Mouse (Mus musculus): ENCODE measurements around the gene Cactin.

Cactin gene

GRCm38 (mm10) chr10:81319330-81319699 lies 1.6 kb upstream of the Cactin start:
- DNase-seq (ENCODE audit: low spot score): no peak

- peak; percentile 96 for DNase-seq (ENCODE audit: low spot score)
Measured at GRCm38 (mm10) chr10:81319741-81320549, 958 bp upstream of the Cactin start.

GRCm38 (mm10) chr10:81321436-81321835 lies 533 bp downstream of the Cactin start:
- no peak for DNase-seq (ENCODE audit: low spot score)

DNA sequence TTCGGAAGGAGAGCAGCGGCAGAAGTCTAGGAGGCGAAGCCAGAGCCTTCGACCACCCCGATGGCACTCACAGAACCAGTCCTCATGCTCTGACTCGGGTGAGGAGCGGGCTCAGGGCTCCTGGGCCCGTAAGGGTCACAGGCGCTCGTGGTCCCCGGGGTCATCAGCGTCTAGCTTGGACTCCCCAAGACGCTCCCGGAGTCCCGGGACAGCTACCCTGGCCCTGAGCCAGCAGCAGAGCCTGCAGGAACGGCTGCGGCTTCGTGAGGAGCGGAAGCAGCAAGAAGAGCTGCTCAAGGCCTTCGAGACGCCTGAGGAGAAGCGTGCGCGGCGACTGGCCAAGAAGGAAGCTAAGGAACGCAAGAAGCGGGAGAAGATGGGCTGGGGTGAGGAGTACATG lies 1.5 kb downstream of the Cactin start:
- no peak for DNase-seq (ENCODE audit: low spot score)

- no peak for DNase-seq (ENCODE audit: low spot score)
Measured at GRCm38 (mm10) chr10:81323141-81323775, 2.4 kb downstream of the Cactin start.

DNA sequence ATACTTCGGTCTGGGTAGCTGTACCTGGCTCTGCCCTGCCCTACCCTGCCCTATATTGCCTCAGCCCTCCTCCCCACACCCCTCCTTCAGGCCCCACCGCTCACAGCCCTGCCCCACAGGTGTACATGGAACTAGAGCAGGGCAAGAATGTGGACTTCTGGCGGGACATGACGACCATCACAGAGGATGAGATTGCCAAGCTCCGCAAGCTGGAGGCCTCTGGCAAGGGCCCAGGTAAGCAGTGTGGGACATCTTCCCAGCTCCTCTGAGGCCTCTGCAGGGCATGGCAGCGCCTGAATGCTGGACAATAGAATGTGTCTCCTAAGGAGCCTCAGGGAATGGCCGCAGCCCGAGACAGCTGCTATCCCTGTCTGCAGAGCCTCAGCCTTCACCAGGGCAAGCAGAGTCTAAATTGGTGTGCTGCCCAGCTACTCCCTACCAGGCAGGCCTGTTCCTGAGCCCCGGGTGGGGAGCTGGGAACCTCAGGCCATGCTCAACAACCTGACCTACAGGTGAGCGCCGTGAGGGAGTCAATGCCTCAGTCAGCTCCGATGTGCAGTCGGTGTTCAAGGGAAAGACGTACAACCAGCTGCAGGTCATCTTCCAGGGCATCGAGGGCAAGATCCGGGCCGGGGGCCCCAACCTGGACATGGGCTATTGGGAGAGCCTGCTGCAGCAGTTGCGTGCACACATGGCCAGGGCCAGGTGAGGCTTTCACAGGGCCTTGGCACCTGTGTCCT lies 3.1 kb downstream of the Cactin start:
- no peak for DNase-seq (ENCODE audit: low spot score)

DNA sequence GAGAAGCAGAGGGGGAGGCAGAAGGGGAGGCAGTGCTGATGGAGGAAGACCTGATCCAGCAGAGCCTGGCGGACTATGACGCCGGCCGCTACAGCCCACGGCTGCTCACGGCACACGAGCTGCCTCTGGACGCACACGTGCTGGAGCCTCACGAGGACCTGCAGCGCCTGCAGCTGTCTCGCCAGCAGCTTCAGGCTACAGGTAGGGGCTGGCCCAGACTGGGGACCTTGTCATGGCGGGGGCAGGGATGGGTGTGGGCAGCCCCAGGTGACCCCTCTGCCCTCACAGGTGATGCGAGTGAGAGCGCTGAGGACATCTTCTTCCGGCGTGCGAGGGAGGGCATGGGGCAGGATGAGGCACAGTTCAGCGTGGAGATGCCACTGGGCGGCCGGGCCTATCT lies 4.3 kb downstream of the Cactin start:
- DNase-seq (ENCODE audit: low spot score): no peak

DNA sequence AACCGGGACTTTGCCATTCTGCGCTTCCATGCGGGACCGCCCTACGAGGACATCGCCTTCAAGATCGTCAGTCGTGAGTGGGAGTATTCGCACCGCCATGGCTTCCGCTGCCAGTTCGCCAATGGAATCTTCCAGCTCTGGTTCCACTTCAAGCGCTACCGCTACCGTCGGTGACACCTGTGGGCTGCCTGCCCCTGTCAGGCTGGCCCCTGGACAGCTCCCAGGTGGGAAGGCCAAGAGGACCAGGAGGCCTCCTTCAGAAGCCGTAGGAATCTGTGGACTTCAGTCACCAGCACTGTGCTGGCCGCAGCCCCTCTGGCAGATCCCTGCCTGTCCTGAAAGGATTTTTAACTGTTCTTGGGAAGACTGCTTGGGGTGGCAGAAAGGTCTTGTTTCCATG lies 4.9 kb downstream of the Cactin start:
- DNase-seq (ENCODE audit: low spot score): no peak

DNA sequence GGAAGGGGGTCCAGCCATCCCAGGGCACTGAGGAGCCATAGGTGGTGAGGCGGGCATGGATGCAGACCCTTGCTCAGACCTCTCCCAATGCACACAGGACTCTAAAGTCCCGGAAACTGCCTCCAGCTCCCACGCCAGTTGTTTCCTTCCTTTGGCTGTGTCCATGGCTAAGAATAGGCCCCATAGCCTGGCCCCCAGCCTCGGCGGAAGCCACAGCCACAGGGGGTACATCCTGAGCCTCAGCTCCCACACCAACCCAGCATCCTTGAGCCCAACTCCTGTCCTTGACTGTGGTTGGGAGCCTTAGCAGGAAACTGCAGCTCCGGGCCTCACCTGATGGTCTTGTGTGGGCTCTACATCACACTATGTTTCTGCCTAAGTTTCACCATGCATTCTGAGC lies 6.0 kb downstream of the Cactin start:
- no peak for DNase-seq (ENCODE audit: low spot score)

DNA sequence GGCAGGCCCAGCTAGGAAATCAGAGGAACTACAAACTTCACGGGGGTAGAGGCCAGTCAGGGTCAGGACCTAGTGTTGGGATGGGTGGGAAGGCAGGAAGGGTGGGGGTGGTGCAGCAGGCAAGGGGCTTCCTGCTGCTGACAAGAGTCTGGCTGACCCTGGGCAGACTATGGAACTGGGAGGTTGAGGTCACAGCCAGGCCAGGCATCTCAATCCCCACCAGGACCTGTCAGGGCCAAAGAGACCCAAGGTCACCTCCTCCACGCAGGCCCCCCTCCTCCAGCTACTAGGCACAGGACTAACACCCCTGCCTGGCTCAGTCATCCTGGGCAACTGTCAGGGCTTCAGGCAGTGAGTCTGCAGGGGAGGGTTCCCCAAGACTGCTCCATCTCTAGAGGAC lies 7.1 kb downstream of the Cactin start:
- no peak for DNase-seq (ENCODE audit: low spot score)

- DNase-seq (ENCODE audit: low spot score): peak; percentile 50
Measured at GRCm38 (mm10) chr10:81328386-81328785, 7.5 kb downstream of the Cactin start, which contains the start of gene Tbxa2r. Gene Tbxa2r (plus strand): TSS chr10:81328731.

- no peak for DNase-seq (ENCODE audit: low spot score)
Measured at GRCm38 (mm10) chr10:81329194-81329975, 8.5 kb downstream of the Cactin start.

DNA sequence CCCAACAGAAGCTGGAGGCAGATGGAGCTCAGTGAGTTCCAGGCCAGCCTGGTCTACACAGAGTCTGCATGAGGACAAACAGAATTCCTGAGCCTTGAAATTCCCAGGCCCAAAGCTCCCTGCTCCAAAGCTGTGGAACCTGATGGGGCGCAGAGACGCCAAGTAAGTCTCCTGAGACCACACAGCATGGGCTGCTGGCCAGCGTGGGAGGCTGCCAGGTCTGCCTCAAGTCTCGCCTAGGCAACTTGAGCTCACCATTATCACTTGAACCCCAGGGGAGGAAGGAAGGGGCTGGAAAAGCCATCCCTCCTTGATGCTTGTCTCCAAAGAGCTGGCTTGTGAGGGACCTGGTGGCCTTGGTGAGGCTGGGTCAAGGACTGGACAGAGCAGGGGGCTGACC lies 9.1 kb downstream of the Cactin start:
- no peak for DNase-seq (ENCODE audit: low spot score)

GRCm38 (mm10) chr10:81332277-81332676 lies 11.4 kb downstream of the Cactin start:
- no peak for DNase-seq (ENCODE audit: low spot score)

GRCm38 (mm10) chr10:81334324-81334723 lies 13.4 kb downstream of the Cactin start:
- DNase-seq (ENCODE audit: low spot score): no peak

GRCm38 (mm10) chr10:81335393-81336340 lies 14.8 kb downstream of the Cactin start:
- no peak for DNase-seq (ENCODE audit: low spot score)

GRCm38 (mm10) chr10:81336558-81336957 lies 15.7 kb downstream of the Cactin start:
- DNase-seq (ENCODE audit: low spot score): no peak

DNA sequence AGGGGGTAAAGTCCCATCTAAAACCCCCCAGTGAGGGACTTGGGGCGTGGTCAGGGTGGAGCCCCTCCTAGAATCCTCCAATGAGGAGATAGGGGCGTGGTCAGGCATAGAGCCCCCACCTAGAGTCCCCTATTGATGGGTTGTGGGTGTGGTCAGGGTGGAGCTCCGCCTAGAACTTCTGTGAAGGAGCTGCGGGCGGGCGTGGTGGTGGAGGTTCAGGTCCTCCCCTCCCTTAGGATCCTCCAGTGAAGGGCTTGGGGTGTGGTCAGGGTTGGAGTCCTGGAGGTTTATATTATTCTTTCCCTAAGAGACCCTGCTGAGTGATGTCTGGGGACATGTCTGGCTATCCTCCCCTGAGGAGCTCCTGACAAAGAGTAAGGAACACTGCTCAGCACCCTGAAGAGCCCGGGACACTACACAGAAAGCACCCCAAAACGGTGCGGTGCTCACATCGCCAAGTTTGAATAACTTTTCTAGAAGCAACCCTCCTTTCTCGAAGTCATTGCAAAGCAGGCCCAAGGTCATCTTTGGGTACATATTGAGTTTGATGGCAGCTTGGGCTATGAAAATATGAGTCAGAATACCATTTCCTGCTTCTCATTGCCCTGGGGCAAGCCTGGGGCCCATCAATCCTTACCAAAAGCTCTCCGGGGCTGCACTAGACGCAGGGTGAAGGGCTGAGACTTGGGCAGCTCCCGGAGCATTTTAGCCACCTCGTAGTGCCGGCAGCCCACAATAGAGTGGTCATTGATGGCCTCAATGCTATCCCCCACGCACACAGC lies 19.8 kb downstream of the Cactin start:
- no peak for DNase-seq (ENCODE audit: low spot score)

DNA sequence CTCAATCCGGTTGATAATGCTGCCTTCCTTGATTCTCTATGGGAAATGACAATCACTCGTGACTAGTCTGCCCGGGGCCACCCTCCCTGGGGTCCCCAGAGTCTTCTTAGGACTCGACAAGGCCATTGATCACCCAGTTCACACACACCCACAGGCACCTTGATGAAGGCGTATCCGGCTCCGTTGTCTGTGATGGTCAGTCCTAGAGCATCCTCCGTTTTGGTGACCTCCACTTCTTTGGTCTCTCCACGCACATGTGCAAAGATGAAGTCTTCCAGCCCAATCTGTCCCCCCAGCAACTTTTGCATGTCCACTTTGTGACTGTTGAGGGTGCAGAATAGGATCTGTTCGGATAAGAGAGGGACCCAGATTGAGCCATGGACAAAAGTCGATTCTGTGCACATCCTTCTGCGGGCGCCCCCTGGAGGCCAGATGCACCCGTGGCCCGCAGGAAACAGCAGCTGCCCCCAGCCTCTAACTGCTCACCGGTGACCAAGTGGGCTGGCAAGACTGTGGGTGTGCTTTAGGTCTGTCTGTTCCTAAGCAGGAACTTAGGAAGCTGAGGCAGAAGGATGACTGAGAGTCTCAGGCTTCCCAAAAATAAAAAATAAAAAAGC lies 20.5 kb downstream of the Cactin start:
- peak; percentile 67 for DNase-seq (ENCODE audit: low spot score)
